Mouse (Mus musculus): ENCODE data around the gene Otoa.

DNA sequence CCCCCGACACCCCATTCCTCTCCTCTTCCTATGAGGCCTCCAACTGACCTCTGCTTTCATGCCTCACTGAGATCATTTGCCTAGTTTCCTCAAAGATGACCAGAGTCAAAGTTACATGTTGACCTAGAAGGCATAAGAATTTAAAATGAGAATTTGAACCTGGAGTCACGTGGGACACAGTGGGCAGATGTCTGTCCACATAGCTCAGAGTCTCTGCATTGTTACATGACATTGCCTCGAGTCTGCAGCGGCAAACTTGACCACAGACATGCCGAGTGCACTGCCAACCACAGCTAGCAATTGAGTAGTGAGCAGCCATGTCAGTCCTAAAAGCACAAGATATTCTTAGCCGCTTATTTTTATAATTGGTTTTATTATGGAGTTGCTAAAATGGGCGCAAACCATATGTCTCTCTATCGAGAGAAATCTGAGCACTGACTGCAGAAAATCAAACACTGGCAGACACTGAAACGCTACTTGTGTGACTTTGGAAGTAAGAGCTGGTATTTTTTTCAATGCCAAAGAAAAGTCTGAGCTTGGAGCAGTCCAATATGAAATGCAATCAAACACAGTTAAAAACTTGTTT lies 105.8 kb downstream of the Otoa start:
- TF ChIP-seq GATA1 (IDR thresholded peaks at IDR 0.05; ENCODE audit: borderline replicate concordance, low read length) (no peak), FLI1 (IDR thresholded peaks at IDR 0.05; ENCODE audit: low read length) (no peak)
